Mouse (Mus musculus) erythroblast, embryonic 14.5 days (primary cell): ENCODE results near the gene Dab1. TPM values are rescaled to one million over a fixed set of nuclear protein-coding genes. Genes with fewer than 3 reads are reported as not detected.

Experiments used
- H3K27me3 ChIP-seq: 2 replicates; pipeline ENCODE4 v1.6.1; 2012; ENCODE audit warnings: inconsistent platforms; ENCODE audit not compliant: control insufficient read depth
- H3K36me3 ChIP-seq: 2 replicates; pipeline ENCODE4 v1.6.1; 2012; ENCODE audit warnings: mild to moderate bottlenecking, inconsistent platforms; ENCODE audit not compliant: control insufficient read depth
- H3K4me1 ChIP-seq: 2 replicates; pipeline ENCODE4 v1.6.1; 2012; ENCODE audit warnings: inconsistent platforms; ENCODE audit not compliant: control insufficient read depth
- H3K4me3 ChIP-seq: replicated peaks from 2 replicates; pipeline ENCODE3; 2012; ENCODE audit warnings: moderate library complexity, mild to moderate bottlenecking, inconsistent platforms
- H3K9me3 ChIP-seq: 2 replicates; pipeline ENCODE4 v1.6.1; 2012; ENCODE audit warnings: low read length, inconsistent platforms, mixed read lengths; ENCODE audit not compliant: control insufficient read depth
- GATA1 ChIP-seq: IDR thresholded peaks from 2 replicates; pipeline ENCODE4 v1.6.1; 2012; ENCODE audit warnings: low read length, inconsistent platforms, mixed read lengths
- TAL1 ChIP-seq: IDR thresholded peaks from 3 replicates; pipeline ENCODE4 v1.6.1; 2012; ENCODE audit warnings: low read length, inconsistent platforms, mixed read lengths
- polyA plus RNA-seq: library from polyadenylated mRNA; stranded (reverse); fragments of >175 nt; gene quantifications from 2 replicates; pipeline ENCODE4 v1.2.3, GENCODE M21; 2012

Gene Dab1
- polyA plus RNA-seq, 1 experiment, result not detected

GRCm38 (mm10) chr4:104718973-104719795, 1100.0 kb downstream of the Dab1 start:
- H3K4me3 ChIP-seq, result no peak overlapping the region
- TF ChIP-seq GATA1, result no peak
- no peaks in the 10 kb centered on the region for H3K36me3 ChIP-seq
- no peaks in the 10 kb centered on the region for H3K4me1 ChIP-seq
- peaks cover 3% of the 10 kb centered on the region; the same call in 1 of the 2 replicates for H3K9me3 ChIP-seq
- no peaks in the 10 kb centered on the region for H3K27me3 ChIP-seq

- Histone ChIP-seq H3K36me3 (no peaks in the 10 kb centered on the region), H3K27me3 (no peaks in the 10 kb centered on the region), H3K4me3 (no peak overlapping the region), H3K4me1 (no peaks in the 10 kb centered on the region), H3K9me3 (peaks cover 6% of the 10 kb centered on the region)
- TF ChIP-seq TAL1, result no peak
- TF ChIP-seq GATA1, result no peak
Observed at GRCm38 (mm10) chr4:104723527-104724045, 1104.4 kb downstream of the Dab1 start.

- H3K9me3 ChIP-seq, result peaks cover 6% of the 10 kb centered on the region
- no peaks in the 10 kb centered on the region for H3K36me3 ChIP-seq
- TF ChIP-seq TAL1 (no peak), GATA1 (no peak)
- no peak overlapping the region for H3K4me3 ChIP-seq
- H3K4me1 ChIP-seq, result no peaks in the 10 kb centered on the region
- no peaks in the 10 kb centered on the region for H3K27me3 ChIP-seq
Observed at GRCm38 (mm10) chr4:104724258-104724657, 1105.1 kb downstream of the Dab1 start.

- Histone ChIP-seq H3K36me3 (no peaks in the 10 kb centered on the region), H3K4me3 (no peak overlapping the region), H3K9me3 (peaks cover 6% of the 10 kb centered on the region), H3K4me1 (no peaks in the 10 kb centered on the region), H3K27me3 (no peaks in the 10 kb centered on the region)
- TF ChIP-seq TAL1 (no peak), GATA1 (no peak)
Observed at GRCm38 (mm10) chr4:104725673-104726072, 1106.5 kb downstream of the Dab1 start.

- Histone ChIP-seq H3K9me3 (peaks cover 9% of the 10 kb centered on the region), H3K4me3 (no peak overlapping the region), H3K36me3 (no peaks in the 10 kb centered on the region), H3K27me3 (no peaks in the 10 kb centered on the region), H3K4me1 (no peaks in the 10 kb centered on the region)
- no peak for TF ChIP-seq GATA1
- no peak for TF ChIP-seq TAL1
Observed at GRCm38 (mm10) chr4:104729185-104729584, 1110.0 kb downstream of the Dab1 start.

GRCm38 (mm10) chr4:104746500-104746899, 1127.3 kb downstream of the Dab1 start:
- H3K4me3 ChIP-seq, result no peak overlapping the region

GRCm38 (mm10) chr4:104754090-104754489, 1134.9 kb downstream of the Dab1 start:
- H3K4me1 ChIP-seq, result no peaks in the 10 kb centered on the region
- no peaks in the 10 kb centered on the region for H3K27me3 ChIP-seq
- H3K4me3 ChIP-seq, result no peak overlapping the region
- TF ChIP-seq TAL1 (no peak), GATA1 (no peak)
- H3K36me3 ChIP-seq, result no peaks in the 10 kb centered on the region
- peaks cover 8% of the 10 kb centered on the region for H3K9me3 ChIP-seq

More at GRCm38 (mm10) chr4:104746500-104746899, 1127.3 kb downstream of the Dab1 start:
- H3K9me3 ChIP-seq, result peaks cover 9% of the 10 kb centered on the region; the same call in 1 of the 2 replicates
- TF ChIP-seq TAL1 (no peak), GATA1 (no peak)
- H3K4me1 ChIP-seq, result no peaks in the 10 kb centered on the region
- H3K27me3 ChIP-seq, result no peaks in the 10 kb centered on the region
- H3K36me3 ChIP-seq, result no peaks in the 10 kb centered on the region

GRCm38 (mm10) chr4:104760878-104761624, 1141.9 kb downstream of the Dab1 start:
- no peak for TF ChIP-seq TAL1
- no peak for TF ChIP-seq GATA1
- Histone ChIP-seq H3K4me1 (no peaks in the 10 kb centered on the region), H3K27me3 (no peaks in the 10 kb centered on the region), H3K4me3 (no peak overlapping the region), H3K9me3 (peaks cover 16% of the 10 kb centered on the region), H3K36me3 (no peaks in the 10 kb centered on the region)

- Histone ChIP-seq H3K9me3 (peaks cover 5% of the 10 kb centered on the region; the same call in 1 of the 2 replicates), H3K4me3 (no peak within 1 kb of the TSS), H3K36me3 (no peaks in the 10 kb centered on the region), H3K27me3 (no peaks in the 10 kb centered on the region), H3K4me1 (no peaks in the 10 kb centered on the region)
- no peak for TF ChIP-seq TAL1
- no peak for TF ChIP-seq GATA1
Observed at GRCm38 (mm10) chr4:104766065-104766464, 1146.9 kb downstream of the Dab1 start, which contains the start of gene C8b. Gene C8b, plus strand, starts transcription at chr4:104766317.
